Mouse (Mus musculus): Measurements from ENCODE around the gene Nsfl1c. TPM values are rescaled to one million over a fixed set of nuclear protein-coding genes. Genes with fewer than 3 reads are reported as not detected.

The Nsfl1c gene
- polyA plus RNA-seq, 1 experiment, result 127 TPM

GRCm38 (mm10) chr2:151500442-151501007 is 6.5 kb downstream of the Nsfl1c start:
- TF ChIP-seq REST (IDR thresholded peaks at IDR 0.05; ENCODE audit: insufficient read depth, insufficient read length) (no peak), MYOG (IDR thresholded peaks at IDR 0.05; ENCODE audit: control insufficient read depth in 1 of 3, insufficient read depth in 1 of 3, insufficient read length in 2 of 3, low read depth in 2 of 3) (no peak), TCF12 (IDR thresholded peaks at IDR 0.05; ENCODE audit: insufficient read depth, poor library complexity, severe bottlenecking) (no peak), POLR2A (IDR thresholded peaks at IDR 0.05; ENCODE audit: insufficient read length, low read depth) (no peak), E2F4 (IDR thresholded peaks at IDR 0.05; ENCODE audit: insufficient read depth) (no peak), CEBPB (IDR thresholded peaks at IDR 0.05; ENCODE audit: insufficient read depth, poor library complexity, severe bottlenecking) (no peak), SRF (IDR thresholded peaks at IDR 0.05; ENCODE audit: control insufficient read depth, insufficient read length, low read depth) (no peak), MAX (IDR thresholded peaks at IDR 0.05; ENCODE audit: low read depth) (no peak), POLR2AphosphoS2 (IDR thresholded peaks at IDR 0.05; ENCODE audit: insufficient read length, low read depth) (no peak), USF1 (IDR thresholded peaks at IDR 0.05; ENCODE audit: low read depth) (no peak), MYOD1 (IDR thresholded peaks at IDR 0.05; ENCODE audit: control insufficient read depth in 1 of 3, insufficient read length in 2 of 3, low read depth in 2 of 3) (no peak), TCF3 (IDR thresholded peaks at IDR 0.05; ENCODE audit: insufficient read length, low read depth) (no peak)
- H3K4me3 ChIP-seq, result no peak overlapping the region
- H3K79me2 ChIP-seq (ENCODE audit: control insufficient read depth, insufficient read depth), result peaks cover 22% of the 10 kb centered on the region
- H3ac ChIP-seq (ENCODE audit: control insufficient read depth, insufficient read length), result no peak overlapping the region
- H3K27me3 ChIP-seq (ENCODE audit: control insufficient read depth, insufficient read depth, insufficient read length), result no peaks in the 10 kb centered on the region
- H3K4me2 ChIP-seq (ENCODE audit: low read depth), result no peak overlapping the region
- peaks cover 53% of the 10 kb centered on the region for H3K36me3 ChIP-seq (ENCODE audit: control insufficient read depth, insufficient read depth)

- no peak overlapping the region for H3K4me3 ChIP-seq
- H3K4me2 ChIP-seq (ENCODE audit: low read depth), result no peak overlapping the region
- no peaks in the 10 kb centered on the region for H3K27me3 ChIP-seq (ENCODE audit: control insufficient read depth, insufficient read depth, insufficient read length)
- peaks cover under 1% of the 10 kb centered on the region for H3K79me2 ChIP-seq (ENCODE audit: control insufficient read depth, insufficient read depth)
- no peak for TF ChIP-seq E2F4 (IDR thresholded peaks at IDR 0.05; ENCODE audit: insufficient read depth)
- TF ChIP-seq POLR2A (IDR thresholded peaks at IDR 0.05; ENCODE audit: insufficient read length, low read depth), result no peak
- TF ChIP-seq USF1 (IDR thresholded peaks at IDR 0.05; ENCODE audit: low read depth), result no peak
- no peak for TF ChIP-seq CEBPB (IDR thresholded peaks at IDR 0.05; ENCODE audit: insufficient read depth, poor library complexity, severe bottlenecking)
- no peak for TF ChIP-seq REST (IDR thresholded peaks at IDR 0.05; ENCODE audit: insufficient read depth, insufficient read length)
- no peak for TF ChIP-seq POLR2AphosphoS2 (IDR thresholded peaks at IDR 0.05; ENCODE audit: insufficient read length, low read depth)
- no peak for TF ChIP-seq SRF (IDR thresholded peaks at IDR 0.05; ENCODE audit: control insufficient read depth, insufficient read length, low read depth)
- no peak for TF ChIP-seq TCF12 (IDR thresholded peaks at IDR 0.05; ENCODE audit: insufficient read depth, poor library complexity, severe bottlenecking)
- TF ChIP-seq TCF3 (IDR thresholded peaks at IDR 0.05; ENCODE audit: insufficient read length, low read depth), result no peak
- no peak for TF ChIP-seq MYOD1 (IDR thresholded peaks at IDR 0.05; ENCODE audit: control insufficient read depth in 1 of 3, insufficient read length in 2 of 3, low read depth in 2 of 3)
- no peak for TF ChIP-seq MAX (IDR thresholded peaks at IDR 0.05; ENCODE audit: low read depth)
- no peak for TF ChIP-seq MYOG (IDR thresholded peaks at IDR 0.05; ENCODE audit: control insufficient read depth in 1 of 3, insufficient read depth in 1 of 3, insufficient read length in 2 of 3, low read depth in 2 of 3)
- no peak overlapping the region for H3ac ChIP-seq (ENCODE audit: control insufficient read depth, insufficient read length)
- peaks cover 55% of the 10 kb centered on the region for H3K36me3 ChIP-seq (ENCODE audit: control insufficient read depth, insufficient read depth)
Measured at GRCm38 (mm10) chr2:151504226-151504625, 10.2 kb downstream of the Nsfl1c start.

- Histone ChIP-seq H3ac (ENCODE audit: control insufficient read depth, insufficient read length) (no peak overlapping the region), H3K4me2 (ENCODE audit: low read depth) (no peak overlapping the region), H3K27me3 (ENCODE audit: control insufficient read depth, insufficient read depth, insufficient read length) (no peaks in the 10 kb centered on the region), H3K36me3 (ENCODE audit: control insufficient read depth, insufficient read depth) (peaks cover 44% of the 10 kb centered on the region), H3K79me2 (ENCODE audit: control insufficient read depth, insufficient read depth) (no peaks in the 10 kb centered on the region), H3K4me3 (no peak overlapping the region)
- TF ChIP-seq TCF12 (IDR thresholded peaks at IDR 0.05; ENCODE audit: insufficient read depth, poor library complexity, severe bottlenecking) (no peak), POLR2AphosphoS2 (IDR thresholded peaks at IDR 0.05; ENCODE audit: insufficient read length, low read depth) (no peak), USF1 (IDR thresholded peaks at IDR 0.05; ENCODE audit: low read depth) (no peak), MYOD1 (IDR thresholded peaks at IDR 0.05; ENCODE audit: control insufficient read depth in 1 of 3, insufficient read length in 2 of 3, low read depth in 2 of 3) (no peak), SRF (IDR thresholded peaks at IDR 0.05; ENCODE audit: control insufficient read depth, insufficient read length, low read depth) (no peak), MYOG (IDR thresholded peaks at IDR 0.05; ENCODE audit: control insufficient read depth in 1 of 3, insufficient read depth in 1 of 3, insufficient read length in 2 of 3, low read depth in 2 of 3) (no peak), POLR2A (IDR thresholded peaks at IDR 0.05; ENCODE audit: insufficient read length, low read depth) (no peak), E2F4 (IDR thresholded peaks at IDR 0.05; ENCODE audit: insufficient read depth) (no peak), CEBPB (IDR thresholded peaks at IDR 0.05; ENCODE audit: insufficient read depth, poor library complexity, severe bottlenecking) (no peak), MAX (IDR thresholded peaks at IDR 0.05; ENCODE audit: low read depth) (no peak), REST (IDR thresholded peaks at IDR 0.05; ENCODE audit: insufficient read depth, insufficient read length) (no peak), TCF3 (IDR thresholded peaks at IDR 0.05; ENCODE audit: insufficient read length, low read depth) (no peak)
Measured at GRCm38 (mm10) chr2:151512199-151512598, 18.2 kb downstream of the Nsfl1c start.

GRCm38 (mm10) chr2:151513525-151514285 is 19.7 kb downstream of the Nsfl1c start:
- Histone ChIP-seq H3K36me3 (ENCODE audit: control insufficient read depth, insufficient read depth) (peaks cover 43% of the 10 kb centered on the region), H3K4me2 (ENCODE audit: low read depth) (no peak overlapping the region), H3ac (ENCODE audit: control insufficient read depth, insufficient read length) (no peak overlapping the region), H3K79me2 (ENCODE audit: control insufficient read depth, insufficient read depth) (no peaks in the 10 kb centered on the region), H3K4me3 (no peak overlapping the region), H3K27me3 (ENCODE audit: control insufficient read depth, insufficient read depth, insufficient read length) (no peaks in the 10 kb centered on the region)
- TF ChIP-seq TCF12 (IDR thresholded peaks at IDR 0.05; ENCODE audit: insufficient read depth, poor library complexity, severe bottlenecking), result no peak
- TF ChIP-seq E2F4 (IDR thresholded peaks at IDR 0.05; ENCODE audit: insufficient read depth), result no peak
- TF ChIP-seq CEBPB (IDR thresholded peaks at IDR 0.05; ENCODE audit: insufficient read depth, poor library complexity, severe bottlenecking), result no peak

Data from myocyte (in vitro differentiated cells).